Mouse (Mus musculus): ENCODE results near the gene Olfr1564.
"Not testable (repeated sequence)": the region's sequence is repeated elsewhere in the genome, so short reads cannot be mapped to it uniquely, and the experiment has no call there.

DNA sequence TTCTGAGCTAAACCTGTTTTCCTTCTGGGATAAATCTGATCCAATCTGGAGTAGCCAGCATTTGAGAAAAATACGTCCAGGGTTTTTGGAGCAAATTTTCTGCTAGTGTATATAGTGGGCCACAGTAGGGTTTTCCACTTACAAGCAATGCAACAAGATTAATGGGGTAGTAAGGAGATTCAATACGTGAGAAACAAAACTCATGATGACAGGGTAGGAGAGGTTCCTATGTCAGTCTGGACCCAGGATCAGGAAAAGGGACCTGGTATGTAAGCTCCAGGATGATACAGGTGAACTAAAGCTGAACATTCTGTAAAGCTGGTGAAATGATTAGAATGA, 33.8 kb upstream of the Olfr1564 start:
- TF ChIP-seq CTCF, EP300 (IDR thresholded peaks at IDR 0.05; ENCODE audit: low read depth): not testable (repeated sequence)
